Mouse (Mus musculus): ENCODE measurements around the gene Arid4a. TPM values are rescaled to one million over a fixed set of nuclear protein-coding genes. Genes with fewer than 3 reads are reported as not detected.

The Arid4a gene
- total RNA-seq (2021), result 10 to 100 TPM; 19.2 to 21.1 TPM
- long read RNA-seq, experiment 1, partial matches to known transcripts, result 25 of 27 reads
- long read RNA-seq, experiment 1, other reads (novel, unspliced or antisense), result 2 of 27 reads
- long read RNA-seq, experiment 2, full-length matches to known transcripts, result 8 of 10 reads
- long read RNA-seq, experiment 2, partial matches to known transcripts, result 2 of 10 reads
- long read RNA-seq, experiment 2, other reads (novel, unspliced or antisense), result 0 of 10 reads

DNA sequence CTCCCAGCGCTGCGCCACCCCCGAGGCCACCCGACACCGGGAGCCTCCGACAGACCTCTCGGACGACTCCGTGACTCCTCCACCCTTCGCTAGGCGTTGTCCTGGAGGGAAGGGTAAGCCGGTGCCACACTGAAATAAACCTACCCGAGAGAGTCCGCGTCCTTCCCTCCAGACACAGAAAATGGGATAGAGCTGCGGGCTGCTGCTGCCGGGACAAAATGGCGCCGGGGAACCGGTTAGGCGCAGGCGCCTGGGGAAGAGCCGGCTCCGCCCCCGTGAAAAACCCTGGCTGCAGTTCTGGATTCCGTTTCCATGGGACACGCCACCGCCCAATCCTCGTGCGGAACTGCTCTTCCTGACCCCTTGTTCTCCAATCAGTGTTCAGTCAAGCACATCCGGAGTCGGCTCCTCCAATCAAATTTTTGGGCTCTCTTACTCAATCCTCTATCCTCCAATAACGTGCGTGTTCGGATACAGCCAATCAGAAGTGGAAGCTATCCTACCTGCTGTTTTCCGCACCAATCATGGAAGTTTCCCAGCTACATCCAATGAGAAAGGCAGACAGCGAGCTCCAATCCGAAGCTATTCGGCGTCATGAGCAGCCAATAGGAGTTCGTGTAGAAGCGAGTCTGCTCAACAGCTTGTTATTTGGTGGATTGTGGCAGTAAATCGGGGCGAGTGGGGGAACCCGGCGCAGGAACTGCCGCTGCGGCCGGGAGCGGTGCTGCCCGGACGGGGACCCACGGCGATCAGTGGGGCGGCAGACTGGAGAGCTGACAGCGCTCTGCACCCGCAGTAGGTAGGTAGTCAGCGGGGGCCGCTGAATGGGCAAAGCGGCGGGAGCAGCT lies at the start of gene Arid4a:
Arid4a (plus strand) TSS at position 628 of the 848 bp plus-strand sequence.
- peak; percentile 96 for DNase-seq

DNA sequence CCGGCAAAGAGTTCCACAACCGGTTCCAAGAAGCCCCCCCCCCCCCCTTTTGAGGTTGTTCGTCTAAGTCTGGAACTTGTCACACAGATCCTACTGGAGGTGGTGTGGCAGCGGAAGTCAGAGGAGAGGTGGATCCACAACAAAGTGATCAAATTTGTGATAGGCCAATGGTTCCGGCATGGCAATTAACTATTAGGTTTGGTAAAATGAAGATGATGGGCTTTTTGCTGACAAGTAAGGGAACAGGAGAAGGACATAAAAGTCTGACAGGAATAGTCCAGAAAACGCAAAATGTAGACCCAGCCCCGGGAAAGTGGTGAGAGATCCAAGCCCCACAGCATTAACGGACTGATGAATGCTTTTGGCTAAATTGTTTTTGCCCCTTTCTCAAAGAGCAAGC lies 48.2 kb upstream of the Arid4a start:
- no peak for DNase-seq

DNA sequence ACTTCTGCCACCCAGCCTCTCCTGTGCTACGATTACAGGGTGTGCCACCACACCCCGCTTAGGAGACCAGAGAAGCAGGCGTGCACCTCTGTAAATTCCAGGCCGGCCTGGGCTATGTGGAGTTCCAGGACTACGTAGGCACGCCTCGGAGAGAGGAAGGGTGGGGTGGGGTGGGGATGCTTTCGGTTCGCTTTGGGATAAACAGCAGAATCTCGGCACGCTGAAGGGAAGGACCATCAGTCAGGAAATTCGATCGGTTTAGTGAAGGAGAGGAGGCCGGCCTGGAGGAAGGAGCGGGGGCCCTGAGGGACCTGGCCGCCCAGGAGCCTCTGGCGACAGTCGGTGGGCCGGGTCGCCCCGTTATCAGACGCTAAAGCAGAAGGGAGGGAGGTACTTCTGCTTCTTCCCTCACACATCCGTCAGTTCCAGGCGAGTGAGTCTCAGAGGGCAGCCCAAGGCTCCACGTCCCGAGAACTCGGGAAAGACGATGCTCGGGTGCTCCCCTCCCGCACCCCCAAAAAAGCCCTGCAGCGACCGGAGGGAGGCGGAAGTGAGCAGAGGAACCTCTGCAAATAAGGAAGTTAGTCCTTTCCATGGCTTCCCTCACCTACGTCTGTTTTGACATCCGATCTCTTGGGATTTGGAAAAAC lies 47.5 kb upstream of the Arid4a start:
- DNase-seq, result peak; percentile 88

DNA sequence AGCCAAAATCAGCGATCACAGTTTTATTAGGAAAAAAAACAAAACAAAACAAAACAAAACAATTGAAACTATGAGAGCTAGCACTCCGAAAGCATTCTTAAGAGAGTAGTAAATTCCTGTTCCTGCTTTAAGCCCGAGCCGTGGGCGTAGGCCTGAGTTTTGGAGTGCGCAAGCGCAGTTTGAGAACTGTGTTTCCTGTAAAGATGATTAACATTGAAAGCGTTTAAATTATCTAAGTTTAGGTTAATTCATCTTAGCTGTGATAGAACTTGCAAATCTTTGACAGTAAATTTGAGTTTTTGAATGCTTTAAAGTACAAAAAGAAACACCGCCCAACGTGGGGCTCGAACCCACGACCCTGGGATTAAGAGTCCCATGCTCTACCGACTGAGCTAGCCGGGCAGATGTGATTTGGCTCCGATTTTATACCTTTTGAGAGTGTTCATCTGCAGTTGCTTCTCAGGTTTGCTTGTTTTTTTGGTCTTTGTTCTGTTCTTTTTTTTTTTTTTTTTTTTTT lies 46.9 kb upstream of the Arid4a start:
- DNase-seq, result peak; percentile 93

DNA sequence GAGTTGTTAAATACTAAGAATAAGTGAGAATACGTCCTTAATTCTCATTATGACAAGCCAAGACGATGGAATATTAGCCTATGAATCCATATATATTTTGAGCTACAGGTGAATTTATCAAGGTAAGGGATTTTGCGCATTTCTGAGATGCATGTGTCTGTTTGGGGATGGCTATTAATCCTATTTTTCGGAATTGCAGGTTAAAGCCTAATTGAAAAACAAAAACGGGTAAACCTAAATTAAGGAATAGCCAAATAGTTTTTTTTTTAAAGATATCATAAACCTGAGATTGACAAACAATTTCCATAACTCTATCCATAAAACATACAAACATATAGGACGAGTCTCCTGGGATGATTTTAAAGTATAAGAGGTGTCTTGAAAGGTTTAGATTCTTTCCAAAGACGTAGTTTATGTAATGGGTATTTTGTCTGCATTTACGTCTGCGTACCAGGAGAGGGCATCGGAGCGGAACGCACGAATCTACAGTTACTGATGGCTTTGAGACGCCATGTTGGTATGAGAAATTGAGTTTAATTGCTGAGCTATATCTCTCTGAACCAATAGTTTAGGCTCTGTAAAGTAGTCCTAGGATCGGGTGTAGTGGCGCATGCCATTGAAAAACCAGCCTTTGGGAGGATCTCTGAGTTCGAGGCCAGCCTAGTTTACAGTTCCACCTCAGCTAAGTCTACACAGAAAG lies 46.2 kb upstream of the Arid4a start:
- peak; percentile 60 for DNase-seq

DNA sequence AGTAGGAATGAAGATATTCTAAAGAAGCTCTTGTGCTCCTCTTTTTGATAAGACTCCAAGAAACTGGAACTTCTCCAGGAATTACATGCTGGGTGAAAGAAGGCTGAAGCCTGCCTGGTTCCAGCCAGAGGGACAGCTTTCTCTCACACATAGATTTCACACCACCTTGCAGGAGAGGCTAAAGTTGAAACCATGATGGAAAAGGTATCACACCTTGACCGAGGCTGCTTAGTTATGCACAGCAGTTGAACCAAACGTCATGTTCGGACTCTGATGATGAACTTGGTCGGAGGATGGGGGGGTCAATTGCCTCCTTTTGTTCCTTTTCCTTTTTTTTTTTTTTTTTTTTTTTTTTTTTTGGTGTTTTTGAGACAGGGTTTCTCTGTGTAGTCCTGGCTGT lies 42.0 kb upstream of the Arid4a start:
- no peak for DNase-seq

DNA sequence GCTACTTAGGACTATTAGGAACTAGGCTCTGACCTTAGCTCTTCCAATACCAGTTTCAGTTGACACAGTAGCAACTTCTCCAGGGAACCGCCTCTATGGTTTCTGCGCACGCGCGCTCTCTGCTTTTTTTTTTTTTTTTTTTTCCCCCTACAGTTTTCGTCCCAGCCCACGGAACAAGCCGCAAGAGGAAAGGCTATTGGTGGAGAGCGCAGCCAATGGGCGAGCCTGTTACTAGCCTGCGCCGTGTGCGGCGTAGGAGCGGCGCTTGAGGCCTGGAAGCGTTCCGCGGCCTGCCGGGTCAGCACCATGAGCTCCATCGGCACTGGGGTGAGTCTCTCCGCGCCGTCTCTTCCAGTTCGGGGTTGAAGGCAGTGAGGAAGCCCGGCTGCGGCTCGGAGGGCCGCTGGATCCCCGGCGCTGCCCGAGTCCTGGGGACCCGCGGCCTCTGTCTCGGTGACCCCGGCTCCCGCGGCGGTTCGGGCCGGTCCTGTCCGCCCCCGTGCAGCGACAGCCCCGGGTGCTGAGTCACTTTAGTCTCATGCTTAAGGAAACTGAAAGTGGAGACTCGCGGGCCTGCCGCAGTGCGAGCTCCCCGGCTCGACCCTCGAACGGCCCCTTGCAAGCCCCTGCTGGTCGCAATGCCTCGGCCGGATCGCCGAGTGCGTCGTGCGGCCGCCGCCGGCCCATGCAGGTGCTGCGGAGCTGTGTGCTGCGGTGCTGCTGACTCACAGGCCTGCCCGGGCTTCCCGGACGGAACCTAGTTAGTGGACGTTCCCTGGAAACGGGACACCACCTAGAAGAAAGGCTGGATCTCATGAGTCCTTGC lies 41.1 kb upstream of the Arid4a start, which contains the start of gene Psma3:
Psma3 (plus strand) TSS at position 181 of the 826 bp plus-strand sequence.
- peak; percentile 93 for DNase-seq

DNA sequence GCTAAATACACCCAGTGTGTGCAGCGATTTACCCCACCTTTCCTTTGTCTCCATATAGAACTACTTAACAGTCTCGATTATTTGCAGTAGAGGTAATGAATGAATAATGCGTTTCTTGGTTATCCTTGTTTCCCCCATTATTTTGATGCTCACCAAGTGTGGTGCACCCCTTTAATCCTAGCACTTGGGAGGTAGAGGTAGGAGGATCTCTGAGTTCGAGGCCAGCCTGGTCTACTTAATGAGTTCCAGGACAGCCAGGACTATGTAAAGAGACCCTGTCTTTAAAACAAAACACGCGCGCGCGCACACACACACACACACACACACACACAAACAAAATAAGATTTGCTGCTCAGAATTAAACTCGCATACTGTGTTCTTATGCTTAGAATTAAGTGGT lies 40.4 kb upstream of the Arid4a start:
- no peak for DNase-seq

DNA sequence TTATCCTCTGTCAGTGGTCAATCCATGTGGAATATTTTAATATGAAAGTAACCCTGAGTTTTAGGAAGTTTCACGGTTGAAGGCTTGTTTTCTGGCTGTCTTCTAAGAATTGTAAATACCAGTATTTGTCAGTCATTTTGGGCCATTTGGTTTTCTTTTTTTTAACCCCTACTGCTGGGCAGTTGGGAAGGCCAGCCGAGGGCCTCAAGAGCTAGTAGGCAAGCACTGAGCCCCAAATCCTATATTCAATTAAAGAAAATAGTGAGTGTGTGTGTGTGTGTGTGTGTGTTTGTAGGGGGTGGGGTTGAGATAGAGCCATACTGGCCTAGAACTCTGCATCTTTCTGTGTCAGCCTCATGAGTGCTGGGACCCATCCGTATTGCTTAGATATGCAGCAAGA lies 39.9 kb upstream of the Arid4a start:
- DNase-seq, result no peak

DNA sequence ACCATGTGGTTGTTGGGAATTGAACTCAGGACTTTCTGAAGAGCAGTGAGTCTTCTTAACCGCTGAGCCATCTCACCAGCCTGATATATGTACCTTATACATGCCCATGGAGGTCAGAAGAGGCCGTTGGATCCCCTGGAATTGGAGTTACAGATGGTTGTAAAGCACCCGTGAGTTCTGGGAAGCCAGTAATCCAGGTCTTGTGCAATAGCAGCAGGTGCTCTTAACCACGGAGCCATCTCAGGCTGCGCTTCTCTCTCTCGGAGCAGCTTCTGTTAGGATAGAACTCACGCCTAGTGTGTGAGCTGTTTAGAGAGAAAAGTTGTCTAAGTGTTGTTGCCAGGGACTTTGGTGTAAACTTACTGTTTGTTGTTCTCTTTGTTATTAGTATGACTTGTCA lies 37.4 kb upstream of the Arid4a start:
- no peak for DNase-seq

DNA sequence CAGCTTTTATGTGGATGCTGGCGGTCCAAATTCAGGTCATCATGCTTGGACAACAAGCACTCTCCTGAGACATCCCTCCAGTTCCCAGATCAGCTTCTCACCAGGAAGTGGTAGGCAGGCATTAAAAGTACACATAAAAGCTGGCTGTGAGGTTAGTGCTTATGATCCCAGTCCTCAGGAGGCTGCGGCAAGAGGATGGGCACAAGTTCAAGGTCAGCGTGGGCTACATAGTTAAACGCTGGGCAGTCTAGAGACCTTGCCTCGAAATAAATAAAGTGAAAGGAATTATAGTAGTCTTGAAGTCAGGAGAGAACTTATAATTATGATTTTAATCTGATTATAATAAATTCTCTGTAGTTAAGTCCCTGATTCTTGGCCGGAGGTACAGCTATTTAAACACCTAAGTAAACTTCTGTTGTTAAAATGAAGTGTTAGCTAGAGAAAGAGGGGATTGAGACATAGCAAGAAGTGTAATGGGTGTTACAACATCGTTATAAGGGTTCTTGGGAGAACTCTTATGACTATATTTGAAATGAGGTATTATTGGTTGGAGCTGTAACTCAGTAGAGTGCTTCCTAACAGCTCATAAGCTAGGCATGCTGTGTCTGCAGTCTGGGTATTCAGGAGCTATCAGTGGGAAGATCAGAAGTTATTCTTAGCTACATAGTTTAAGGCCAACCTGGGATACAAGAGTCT lies 30.8 kb upstream of the Arid4a start:
- no peak for DNase-seq

DNA sequence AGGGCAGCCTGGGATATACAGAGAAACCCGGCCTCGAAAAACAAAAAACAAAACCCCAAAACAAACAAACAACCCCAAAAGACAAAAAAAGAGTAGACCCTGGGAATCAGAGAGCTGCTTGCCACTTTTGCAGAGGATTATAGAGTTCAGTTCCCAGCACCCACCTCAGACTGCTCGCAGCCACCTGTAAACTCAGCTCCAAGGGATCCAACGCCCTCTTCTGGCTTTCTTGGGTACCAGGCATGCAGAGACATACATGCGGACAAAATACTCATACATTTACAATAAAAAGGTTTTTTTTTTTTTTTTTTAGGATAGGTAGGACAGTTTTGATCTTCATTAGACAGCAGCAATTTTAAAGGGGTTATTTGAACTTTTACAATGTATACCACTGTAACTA lies 18.6 kb upstream of the Arid4a start:
- no peak for DNase-seq

DNA sequence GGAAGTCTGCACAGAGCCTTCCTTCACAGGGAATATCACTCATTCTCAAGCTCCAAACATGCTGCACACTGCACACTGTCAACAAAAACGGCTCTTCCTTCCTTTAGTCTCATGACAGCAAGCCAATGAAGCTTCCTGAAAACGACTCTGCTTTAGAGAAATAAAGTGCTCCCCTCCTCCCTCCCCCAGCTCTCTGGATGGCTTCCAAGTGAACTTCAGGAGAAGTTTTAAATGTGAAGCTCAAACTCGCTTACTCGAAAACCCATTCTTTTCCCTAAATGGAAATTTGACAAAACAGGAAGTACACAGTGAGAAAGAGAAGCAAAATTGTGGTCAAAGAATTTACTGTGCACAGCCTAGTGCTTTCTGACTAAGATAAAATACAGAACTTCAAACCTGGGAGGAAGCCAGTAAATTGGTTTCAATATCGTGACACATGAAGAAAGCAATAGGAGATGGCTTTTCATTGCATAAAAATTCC lies 16.3 kb upstream of the Arid4a start:
- DNase-seq, result peak; percentile 70

DNA sequence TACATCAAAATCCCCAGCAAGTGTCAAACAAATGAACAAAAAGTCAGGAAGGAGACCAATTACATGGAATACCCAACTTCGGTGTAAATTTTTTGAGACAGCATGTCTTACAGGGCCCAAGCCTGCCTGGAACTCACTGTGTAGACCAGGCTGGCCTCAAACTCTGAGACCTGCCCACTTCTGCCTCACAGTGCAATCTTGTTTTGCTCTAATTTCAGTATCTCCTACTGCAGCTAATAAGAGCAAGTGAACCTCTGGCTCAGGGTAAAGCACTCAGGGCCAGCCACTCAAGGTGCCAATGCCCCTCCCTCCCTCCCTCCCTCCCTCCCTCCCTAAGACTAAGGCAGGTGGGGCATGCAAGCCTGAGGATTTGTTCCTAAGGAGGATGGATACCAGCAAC lies 15.4 kb upstream of the Arid4a start:
- no peak for DNase-seq

DNA sequence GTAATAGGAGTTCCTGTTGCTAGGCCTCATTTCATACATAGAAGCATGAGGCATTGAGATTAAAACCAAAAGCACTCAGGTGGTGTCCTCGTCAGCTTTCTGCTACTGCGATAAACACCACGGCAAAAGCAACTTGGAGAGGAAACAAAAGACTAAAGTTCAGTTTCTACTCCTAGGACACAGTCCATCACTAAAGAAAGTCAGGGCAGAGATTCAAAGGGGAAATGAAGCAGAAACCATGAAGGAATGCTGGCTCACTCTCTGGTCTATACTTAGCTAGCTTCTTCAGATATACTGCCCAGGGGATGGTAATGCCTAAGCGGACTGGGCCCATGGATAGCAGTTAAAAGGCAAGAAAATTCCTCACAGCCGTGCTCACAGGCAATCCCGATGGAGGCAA lies 14.3 kb upstream of the Arid4a start:
- DNase-seq, result no peak

DNA sequence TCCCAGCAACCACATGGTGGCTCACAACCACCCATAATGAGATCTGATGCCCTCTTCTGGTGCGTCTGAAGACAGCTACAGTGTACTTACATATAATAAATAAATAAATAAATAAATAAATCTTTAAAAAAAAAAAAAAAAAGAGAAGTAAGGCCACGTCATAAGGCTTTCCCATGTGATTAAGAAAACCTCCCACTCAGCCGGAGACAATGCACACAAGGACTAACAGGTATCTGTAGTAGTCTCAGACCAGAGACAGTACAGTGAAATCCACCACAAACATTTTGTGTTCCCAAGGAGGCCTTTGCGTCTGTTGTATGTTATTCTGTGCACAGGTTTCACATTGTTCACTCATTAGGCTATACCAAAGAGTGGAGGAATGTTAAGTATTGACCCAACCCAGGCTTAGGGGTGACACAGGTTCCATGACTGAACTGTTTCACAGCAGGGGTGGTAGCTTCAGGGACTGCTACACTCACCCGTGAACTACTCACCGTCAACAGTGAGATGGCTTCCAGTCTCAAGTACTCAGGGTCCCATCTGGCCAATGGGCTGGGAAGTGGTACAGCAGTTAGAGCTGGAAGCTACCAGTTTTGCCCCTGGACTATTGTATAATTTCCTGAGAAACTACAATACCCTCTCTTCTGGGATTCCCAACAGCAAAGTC lies 11.9 kb upstream of the Arid4a start:
- no peak for DNase-seq

DNA sequence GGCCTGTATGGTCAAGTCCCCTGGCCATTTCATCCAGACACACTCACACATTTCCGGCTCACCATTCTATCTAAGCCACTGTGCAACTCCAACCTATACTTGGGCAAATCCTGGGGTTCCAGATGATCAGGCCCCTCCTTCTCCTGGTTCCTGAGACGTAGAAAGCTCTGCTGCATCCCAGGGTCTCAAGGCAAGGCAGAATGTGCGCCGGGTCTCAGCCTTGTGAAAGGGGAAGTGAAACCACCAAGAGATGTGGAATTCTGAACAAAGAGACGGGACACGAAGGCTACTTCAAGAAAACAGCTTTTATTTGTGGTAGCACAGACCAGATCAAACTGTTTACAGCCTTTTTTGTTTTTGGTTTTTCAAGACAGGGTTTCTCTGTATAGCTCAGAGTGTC lies 9.6 kb upstream of the Arid4a start:
- no peak for DNase-seq

DNA sequence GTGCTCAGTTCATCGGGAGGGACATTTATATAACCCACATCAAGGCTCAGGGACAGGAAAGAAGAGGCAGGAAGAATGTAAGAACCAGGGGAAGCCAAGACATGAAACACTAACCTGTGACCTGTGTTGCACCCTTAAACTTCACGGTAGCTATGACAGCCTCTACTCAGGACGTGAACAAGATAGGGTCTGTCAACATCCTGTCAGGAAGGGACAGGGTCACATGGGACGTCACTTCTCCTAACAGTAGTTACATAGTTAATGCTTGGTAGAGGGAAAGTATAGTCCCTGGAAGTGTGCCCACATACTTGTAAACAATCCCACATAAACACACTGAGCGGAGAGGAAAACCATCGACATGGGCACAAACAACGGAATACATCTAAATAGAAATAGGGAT lies 8.9 kb upstream of the Arid4a start:
- DNase-seq, result no peak

DNA sequence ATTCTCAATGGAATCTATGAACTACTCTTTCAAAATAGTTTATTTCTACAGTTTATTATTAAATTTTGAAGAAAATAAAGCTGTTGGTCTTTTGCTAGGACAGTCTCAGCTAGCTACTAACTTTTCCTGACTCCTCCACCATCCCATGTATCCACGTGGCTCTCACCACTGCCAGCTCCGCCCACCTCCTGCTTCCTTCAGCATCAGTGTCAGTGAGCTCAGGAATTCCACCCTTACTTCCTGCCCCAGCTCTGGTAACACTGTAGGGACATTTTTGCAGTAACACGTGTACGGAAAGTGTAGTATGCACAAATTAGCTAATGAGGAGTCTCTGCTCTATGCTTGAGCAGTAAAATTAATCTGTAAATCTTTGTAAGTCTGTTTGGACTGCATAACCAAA lies 6.0 kb upstream of the Arid4a start:
- peak; percentile 36 for DNase-seq

DNA sequence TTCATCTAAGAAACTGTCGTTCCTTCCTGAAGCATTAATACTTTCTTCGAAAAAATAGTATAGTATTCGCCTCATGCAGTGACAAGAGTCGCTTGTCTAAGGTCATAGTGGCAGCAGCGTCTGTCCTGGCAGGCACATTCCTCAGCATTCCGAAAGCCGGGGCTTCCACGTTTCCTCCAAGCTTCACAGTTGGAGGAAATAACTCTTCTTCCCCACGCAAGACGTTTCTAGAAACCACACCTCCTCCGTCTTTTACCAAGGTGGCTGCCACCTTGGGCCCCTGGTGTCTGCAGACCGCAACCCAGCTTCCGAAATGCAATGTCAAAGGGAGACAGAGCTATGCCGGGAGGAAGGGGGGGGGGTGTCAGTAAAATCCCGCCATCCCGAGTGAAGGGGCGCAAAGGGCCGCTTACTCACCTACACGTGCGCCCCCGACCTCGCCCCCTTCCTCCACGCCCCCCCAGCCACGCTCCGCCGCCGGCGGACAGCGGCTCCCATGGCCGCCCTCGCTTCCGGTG lies 886 bp upstream of the Arid4a start:
- no peak for DNase-seq
